Mouse (Mus musculus) liver, adult 2 months (tissue): ENCODE data around the gene Iqgap3.

ENCODE experiments used
- CTCF ChIP-seq: fragments of 200-500 bp; IDR thresholded peaks from 2 replicates; pipeline ENCODE4 v1.5.1; 2011; ENCODE audit warnings: low read depth, low read length, control low read depth
- POLR2A ChIP-seq: fragments of 200-500 bp; IDR thresholded peaks from 2 replicates; pipeline ENCODE4 v1.6.1; 2011; ENCODE audit warnings: low read length, control low read depth; ENCODE audit not compliant: insufficient read depth; ENCODE audit errors: extremely low read depth

DNA sequence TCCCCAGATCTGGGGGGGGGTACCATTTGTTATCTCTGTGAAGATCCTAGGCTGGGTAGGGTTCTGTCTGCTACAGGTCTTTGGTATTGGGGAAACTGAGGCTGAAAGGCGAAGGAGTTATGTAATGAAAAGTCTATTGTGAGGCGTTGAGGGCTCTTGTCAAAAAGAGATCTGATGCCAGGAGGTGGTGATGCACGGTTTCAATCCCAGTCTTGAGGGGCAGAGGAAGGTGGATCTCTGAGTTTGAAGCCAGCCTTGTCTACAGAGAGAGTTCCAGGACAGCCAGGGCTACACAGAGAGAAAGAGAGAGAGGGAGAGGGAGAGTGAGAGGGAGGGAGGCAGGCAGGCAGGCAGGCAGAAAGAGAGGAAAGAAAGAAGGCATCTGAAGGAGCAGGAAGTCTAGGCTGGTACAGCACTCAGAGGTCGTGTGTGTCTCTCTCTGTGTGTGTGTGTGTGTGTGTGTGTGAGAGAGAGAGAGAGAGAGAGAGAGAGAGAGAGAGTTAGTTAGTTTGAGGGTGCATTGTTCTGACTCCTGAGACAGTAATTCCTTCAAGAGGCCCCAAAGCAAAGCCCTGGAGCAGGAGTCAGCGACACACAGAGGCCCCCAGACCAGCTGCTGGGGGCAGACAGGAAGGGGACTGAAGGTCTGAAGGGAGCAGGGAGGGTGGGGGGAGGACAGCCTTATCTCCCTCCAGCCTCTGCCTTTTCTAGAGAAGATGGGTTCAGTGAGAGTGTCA is 64.8 kb downstream of the Iqgap3 start:
- no peak for TF ChIP-seq POLR2A
- TF ChIP-seq CTCF = no peak
